Mouse (Mus musculus) splenic B cell, adult 2 months (primary cell): ENCODE results near the gene Abca14.
"Not testable (repeated sequence)": the region's sequence is repeated elsewhere in the genome, so short reads cannot be mapped to it uniquely, and the experiment has no call there.

Source experiments
- DNase-seq: peaks from one replicate; pipeline ENCODE4 v3.0.0-alpha.2; 2011; ENCODE audit warnings: low read depth, low spot score
- H3K27me3 ChIP-seq: 2 replicates; pipeline ENCODE4 v1.6.1; 2012; ENCODE audit warnings: mild to moderate bottlenecking, low read length, moderate library complexity, mixed read lengths; ENCODE audit not compliant: control insufficient read depth, poor library complexity, insufficient read depth, severe bottlenecking
- H3K36me3 ChIP-seq: 2 replicates; pipeline ENCODE4 v1.6.1; 2012; ENCODE audit warnings: mild to moderate bottlenecking, low read length, moderate library complexity, mixed read lengths; ENCODE audit not compliant: control insufficient read depth, poor library complexity, insufficient read depth, severe bottlenecking

Abca14 gene

GRCm38 (mm10) chr7:120325911-120326310 is 122.2 kb downstream of the Abca14 start:
- H3K27me3 ChIP-seq, DNase-seq, H3K36me3 ChIP-seq: not testable (repeated sequence)

GRCm38 (mm10) chr7:120327220-120328073 is 123.7 kb downstream of the Abca14 start:
- H3K36me3 ChIP-seq: no peaks in the 10 kb centered on the region
- no peak for DNase-seq
- H3K27me3 ChIP-seq: no peaks in the 10 kb centered on the region

- Histone ChIP-seq H3K36me3 (no peaks in the 10 kb centered on the region), H3K27me3 (no peaks in the 10 kb centered on the region)
- DNase-seq: no peak
These were observed 124.5 kb downstream of the Abca14 start, which contains the start of gene Abca15 for GRCm38 (mm10) chr7:120328087-120328793. Gene Abca15, plus strand, starts transcription at chr7:120328670.

- DNase-seq: no peak
- Histone ChIP-seq H3K27me3 (no peaks in the 10 kb centered on the region), H3K36me3 (no peaks in the 10 kb centered on the region)
These were observed 157.4 kb downstream of the Abca14 start for GRCm38 (mm10) chr7:120361159-120361558.
